Comparison of ENCODE assay signal across 17 mouse cellular contexts in genomic region chr14:56358422-56358821, GRCm38 (mm10). TPM values are rescaled to one million over a fixed set of nuclear protein-coding genes. Genes with fewer than 3 reads are reported as not detected.
"Had no signal": no experiment of that assay in that cellular context is flagged by ENCODE, and none has a peak within 500 bp of the region (broad histone marks: within the 10 kb centered on the region; RNA-seq: fewer than 3 reads in every experiment).

No protein-coding gene starts in this region.

- H3K36me3 ChIP-seq: neural tube, embryonic 15.5 days; stomach, embryonic 15.5 days had no signal

- H3K4me2 ChIP-seq: neural tube, embryonic 15.5 days; stomach, embryonic 15.5 days had no signal

- H3K27me3 ChIP-seq: stomach, embryonic 15.5 days had no signal

- H3K9me3 ChIP-seq: neural tube, embryonic 15.5 days; stomach, embryonic 15.5 days had no signal

- DNase-seq: retina, postnatal 1 day; right cerebral cortex, adult 18-20 months; right cerebral cortex, postnatal 14 days; right cerebral cortex, postnatal 25 days; right cerebral cortex, postnatal 4 days; spleen, adult 18-20 months; thymus, adult 18-20 months; thymus, adult 2 months; thymus, postnatal 14 days; thymus, postnatal 25 days; thymus, postnatal 36 days; thymus, postnatal 4 days had no signal

- H3K27ac ChIP-seq: neural tube, embryonic 15.5 days; stomach, embryonic 15.5 days; stomach, postnatal 0 days had no signal

- H3K4me3 ChIP-seq: neural tube, embryonic 15.5 days; stomach, embryonic 15.5 days had no signal

- H3K9ac ChIP-seq: neural tube, embryonic 15.5 days; stomach, embryonic 15.5 days had no signal

- H3K4me1 ChIP-seq: neural tube, embryonic 15.5 days; stomach, embryonic 15.5 days had no signal

RNA-seq across cellular contexts. Expression of gene Atp12a, which starts 6.4 kb away (rescaled TPM):
- polyA plus RNA-seq: small intestine, adult 2 months; spleen, adult 2 months had no signal

RNA-seq across cellular contexts. Expression of gene Rnf17, which starts 44.0 kb away (rescaled TPM):
- polyA plus RNA-seq: small intestine, adult 2 months had no signal
